Mouse (Mus musculus): ENCODE data around the gene Vmn1r100. TPM values are rescaled to one million over a fixed set of nuclear protein-coding genes. Genes with fewer than 3 reads are reported as not detected.
"Not testable (repeated sequence)": the region's sequence is repeated elsewhere in the genome, so short reads cannot be mapped to it uniquely, and the experiment has no call there.

Gene Vmn1r100
- polyA plus RNA-seq (2016; fragmentation: Nextera tagmentation; extraction: Ambion mirVana): not detected in 2 replicates

GRCm38 (mm10) chr7:20417642-20418041, at the start of gene Vmn1r100:
Vmn1r100 (plus strand) TSS chr7:20417942.
- H3K4me1 ChIP-seq; H3K4me2 ChIP-seq; ATAC-seq (ENCODE audit: low FRiP score); H3K27me3 ChIP-seq; H3K36me3 ChIP-seq (replicated peaks); H3K27ac ChIP-seq; H3K4me3 ChIP-seq (replicated peaks); H3K9ac ChIP-seq; H3K9me3 ChIP-seq: not testable (repeated sequence)
- WGBS: no CpG with 5 or more reads among the region's 3 CpGs

- not testable (repeated sequence) for H3K4me3 ChIP-seq (replicated peaks); H3K36me3 ChIP-seq (replicated peaks); H3K9me3 ChIP-seq; ATAC-seq (ENCODE audit: low FRiP score); H3K9ac ChIP-seq; H3K4me2 ChIP-seq; H3K4me1 ChIP-seq; H3K27me3 ChIP-seq; H3K27ac ChIP-seq
- WGBS: no CpG with 5 or more reads among the region's 1 CpGs
Observed at GRCm38 (mm10) chr7:20375310-20375709, 42.4 kb upstream of the Vmn1r100 start, which contains the start of gene Gm5728. Gm5728 (minus strand) TSS chr7:20375410.

- not testable (repeated sequence) for H3K4me2 ChIP-seq; H3K36me3 ChIP-seq (replicated peaks); H3K27ac ChIP-seq; H3K27me3 ChIP-seq; ATAC-seq (ENCODE audit: low FRiP score); H3K9ac ChIP-seq; H3K9me3 ChIP-seq; H3K4me3 ChIP-seq (replicated peaks); H3K4me1 ChIP-seq
- WGBS: no CpG with 5 or more reads among the region's 2 CpGs
Observed at GRCm38 (mm10) chr7:20442493-20442892, 24.8 kb downstream of the Vmn1r100 start, which contains the start of gene Vmn1r101. Vmn1r101 (minus strand) TSS chr7:20442593.

Other genes starting within 250 kb of the Vmn1r100 start
- not detected in 2 replicates for gene Vmn1r94, start 249.6 kb upstream of the Vmn1r100 start, polyA plus RNA-seq (2016; fragmentation: Nextera tagmentation; extraction: Ambion mirVana)
- not detected in 2 replicates for gene Vmn1r95, start 224.2 kb upstream of the Vmn1r100 start, polyA plus RNA-seq (2016; fragmentation: Nextera tagmentation; extraction: Ambion mirVana)
- gene Gm6164, start 212.3 kb upstream of the Vmn1r100 start, polyA plus RNA-seq (2016; fragmentation: Nextera tagmentation; extraction: Ambion mirVana): not detected in 2 replicates
- not detected in 2 replicates for gene Gm4498, start 184.1 kb upstream of the Vmn1r100 start, polyA plus RNA-seq (2016; fragmentation: Nextera tagmentation; extraction: Ambion mirVana)
- not detected in 2 replicates for gene Gm5890, start 155.1 kb upstream of the Vmn1r100 start, polyA plus RNA-seq (2016; fragmentation: Nextera tagmentation; extraction: Ambion mirVana)
- not detected in 2 replicates for gene Gm4133, start 83.9 kb upstream of the Vmn1r100 start, polyA plus RNA-seq (2016; fragmentation: Nextera tagmentation; extraction: Ambion mirVana)
- not detected in 2 replicates for gene Gm5728, start 42.5 kb upstream of the Vmn1r100 start, polyA plus RNA-seq (2016; fragmentation: Nextera tagmentation; extraction: Ambion mirVana)
- not detected in 2 replicates for gene Vmn1r101, start 24.7 kb downstream of the Vmn1r100 start, polyA plus RNA-seq (2016; fragmentation: Nextera tagmentation; extraction: Ambion mirVana)
- gene Gm10670, start 57.0 kb downstream of the Vmn1r100 start, polyA plus RNA-seq (2016; fragmentation: Nextera tagmentation; extraction: Ambion mirVana): not detected in 2 replicates
- not detected in 2 replicates for gene Vmn1r103, start 92.6 kb downstream of the Vmn1r100 start, polyA plus RNA-seq (2016; fragmentation: Nextera tagmentation; extraction: Ambion mirVana)
- gene Vmn1r104, start 115.9 kb downstream of the Vmn1r100 start, polyA plus RNA-seq (2016; fragmentation: Nextera tagmentation; extraction: Ambion mirVana): not detected in 2 replicates
- gene Gm5726, start 127.8 kb downstream of the Vmn1r100 start, polyA plus RNA-seq (2016; fragmentation: Nextera tagmentation; extraction: Ambion mirVana): not detected in 2 replicates
- gene Gm4141, start 158.3 kb downstream of the Vmn1r100 start, polyA plus RNA-seq (2016; fragmentation: Nextera tagmentation; extraction: Ambion mirVana): not detected in 2 replicates
- not detected in 2 replicates for gene Gm4513, start 181.1 kb downstream of the Vmn1r100 start, polyA plus RNA-seq (2016; fragmentation: Nextera tagmentation; extraction: Ambion mirVana)